Mouse (Mus musculus) frontal cortex, postnatal 36 days (tissue): Measurements from ENCODE around the gene Zfp423.

Source experiments
- DNase-seq, 2 experiments: peaks; one replicate each; pipeline ENCODE4 v3.0.0; 2022; ENCODE audit warnings: low spot score in 2 of 2

The Zfp423 gene

DNA sequence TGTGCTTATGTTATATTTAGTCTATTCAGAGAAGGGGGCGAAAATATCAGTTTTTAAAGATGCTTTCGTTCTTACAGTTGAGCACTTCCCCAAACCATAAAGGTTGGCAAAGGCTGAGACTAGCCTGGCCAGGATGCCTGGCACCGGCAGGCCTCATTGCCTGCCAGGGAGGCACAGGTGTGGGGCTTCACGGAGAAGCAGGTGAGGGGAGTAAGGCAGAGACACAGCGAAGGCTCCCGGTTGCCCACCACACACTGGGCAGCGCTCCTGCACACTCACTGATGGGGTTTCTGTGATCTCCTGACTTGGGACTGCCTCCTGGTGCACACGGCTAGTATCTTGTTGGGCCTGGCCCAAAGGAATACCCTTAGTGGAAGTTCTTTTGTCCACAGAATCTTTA is 294.1 kb downstream of the Zfp423 start:
- no peak for DNase-seq

DNA sequence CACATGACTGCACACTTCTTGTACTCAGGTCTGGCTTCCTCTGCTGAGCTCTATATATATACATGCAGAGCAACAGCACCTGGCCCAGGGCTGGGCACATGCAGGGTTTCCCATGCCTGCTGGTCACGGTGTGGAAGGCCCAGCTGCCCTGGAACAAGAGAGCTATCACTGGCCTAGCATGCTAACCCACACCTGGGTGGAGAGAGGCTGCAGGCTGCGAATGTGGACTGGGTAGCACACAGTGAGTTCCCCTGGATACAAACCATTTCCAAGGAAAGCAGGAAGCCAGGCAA is 295.2 kb downstream of the Zfp423 start:
- DNase-seq = no peak

DNA sequence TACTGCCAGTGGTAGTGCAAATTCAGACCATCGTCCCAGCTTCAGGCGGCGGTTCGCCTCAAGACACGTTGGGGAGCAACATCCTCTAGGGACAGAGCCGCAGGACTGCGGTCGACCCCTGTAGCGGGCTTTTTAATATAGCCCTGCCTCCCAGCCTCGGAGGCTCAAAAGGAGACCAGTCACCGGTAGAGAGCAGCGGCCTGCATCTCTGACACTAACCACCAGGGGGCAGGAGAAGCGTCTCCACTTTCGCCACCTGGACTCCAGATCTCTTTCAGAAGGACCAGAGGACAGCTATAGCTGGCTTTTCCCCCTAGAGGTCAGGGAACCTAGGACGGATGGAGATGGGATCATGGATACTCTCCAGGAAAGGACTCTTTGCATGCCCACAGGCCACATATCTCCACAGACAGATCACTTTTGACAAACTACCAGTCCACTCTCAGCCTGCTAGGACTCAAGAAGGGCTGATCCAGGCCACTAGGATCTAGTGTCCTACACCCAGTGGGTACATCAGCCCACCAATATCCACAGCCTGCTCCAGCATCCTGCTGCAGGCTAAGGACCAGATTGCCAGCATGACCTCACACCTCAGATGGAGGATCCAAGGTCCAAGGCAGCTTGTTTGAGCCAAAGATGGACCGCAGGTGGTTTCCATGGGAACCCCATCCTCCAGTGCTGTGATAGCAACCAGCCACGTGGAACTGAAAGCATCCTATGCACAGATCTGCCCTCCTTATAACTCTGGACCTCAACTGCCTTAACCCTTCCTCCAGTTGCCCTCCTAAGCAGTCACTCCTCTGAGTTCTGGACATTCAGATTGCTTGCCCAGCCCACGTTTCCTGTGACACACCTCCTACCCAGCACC is 295.8 kb downstream of the Zfp423 start:
- DNase-seq = peak; percentile 85 to 91

DNA sequence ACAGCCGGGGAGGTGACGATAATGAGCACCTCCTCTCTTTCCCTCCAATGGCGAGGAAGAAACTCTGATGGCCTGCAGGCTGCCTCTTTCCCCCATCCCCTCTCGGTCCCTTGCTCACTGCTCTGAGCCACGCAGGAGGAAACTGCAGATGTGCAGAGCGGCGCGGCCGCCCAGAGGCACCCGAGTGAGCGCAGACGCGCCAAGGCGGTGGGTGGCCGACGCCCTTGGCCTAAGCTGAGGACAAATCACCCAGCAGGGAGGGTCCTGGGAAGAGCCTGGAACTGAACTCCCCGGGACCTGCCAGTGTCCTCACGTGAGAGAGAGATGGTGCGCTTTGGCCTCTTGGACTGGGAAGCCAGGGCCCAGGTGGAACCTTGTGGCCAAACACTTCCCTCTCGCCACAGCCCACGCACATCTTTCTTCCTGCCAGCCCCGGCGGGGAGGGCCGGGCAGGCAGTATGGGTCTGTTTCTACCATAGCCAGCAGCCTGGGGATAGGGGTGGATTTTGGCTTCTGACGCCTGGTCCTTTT is 296.5 kb downstream of the Zfp423 start:
- no peak for DNase-seq

DNA sequence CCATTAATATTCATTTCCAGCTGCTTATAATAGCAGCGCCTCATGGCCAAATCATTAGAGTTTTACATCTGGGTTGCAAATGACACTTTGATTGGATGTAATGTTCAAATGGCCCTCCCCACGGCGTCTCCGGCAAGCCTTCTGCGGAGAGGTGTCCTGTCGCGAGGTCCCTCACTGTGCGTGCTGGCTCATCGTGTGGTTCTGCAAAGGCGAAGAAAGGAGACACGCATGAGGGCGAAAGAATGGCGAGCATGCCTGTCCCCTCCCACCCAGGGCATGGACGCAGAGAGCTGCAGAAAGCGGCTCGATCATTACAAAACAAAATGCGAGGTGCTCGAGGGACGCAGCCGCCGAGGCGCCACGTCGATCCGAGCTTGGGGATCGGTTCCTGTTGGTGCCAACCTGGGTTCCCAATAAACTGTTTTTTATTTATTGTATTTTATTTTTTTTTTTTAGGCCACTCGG is 297.1 kb downstream of the Zfp423 start:
- no peak for DNase-seq

DNA sequence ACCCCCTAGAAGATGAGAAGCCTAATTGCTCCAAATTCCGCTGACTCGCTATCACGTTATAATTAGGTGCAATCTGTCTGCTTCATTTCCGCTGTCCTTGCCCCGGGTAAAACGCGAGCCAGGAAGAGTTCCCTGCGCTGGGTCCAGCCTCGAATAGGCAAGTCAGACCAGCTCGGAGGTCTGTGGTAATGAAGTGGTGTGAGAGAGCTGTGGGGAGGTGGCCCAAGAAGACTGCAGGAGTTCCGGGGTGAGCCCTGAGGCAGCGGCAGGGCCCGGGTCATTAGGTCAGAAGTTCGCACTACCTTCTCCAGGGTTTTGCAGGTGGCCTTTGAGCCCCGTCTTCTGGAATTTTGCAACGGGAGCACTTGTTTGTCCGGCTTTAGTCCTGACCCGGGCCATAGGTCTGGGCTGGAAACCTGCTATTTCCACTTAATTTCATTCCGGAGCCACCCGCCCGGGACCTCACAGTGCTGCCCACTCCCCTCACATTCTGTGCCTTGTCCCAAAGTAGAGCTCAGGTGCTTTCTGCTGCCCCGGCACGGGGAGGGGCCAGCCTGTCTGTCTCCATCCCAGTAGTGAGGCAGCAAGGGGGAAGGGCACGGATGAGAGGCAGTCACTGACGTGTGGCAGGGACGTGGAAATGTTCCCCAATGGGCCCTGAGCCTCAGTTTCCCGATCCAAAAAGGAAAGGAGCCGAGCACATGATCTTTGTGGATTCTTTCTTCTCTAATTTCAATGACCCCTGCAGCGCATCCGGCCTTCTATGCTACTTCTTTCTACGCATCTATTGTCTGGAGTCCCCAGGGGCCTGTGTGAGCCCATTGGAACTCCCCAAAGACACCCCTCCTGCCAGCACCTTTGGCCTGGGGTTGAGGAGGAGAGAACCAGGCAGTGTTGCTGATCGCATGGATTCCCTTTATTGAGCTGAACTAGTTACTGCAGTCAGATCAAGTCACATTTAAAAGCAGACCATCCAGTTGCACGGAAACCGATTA is 298.2 kb downstream of the Zfp423 start:
- no peak for DNase-seq

DNA sequence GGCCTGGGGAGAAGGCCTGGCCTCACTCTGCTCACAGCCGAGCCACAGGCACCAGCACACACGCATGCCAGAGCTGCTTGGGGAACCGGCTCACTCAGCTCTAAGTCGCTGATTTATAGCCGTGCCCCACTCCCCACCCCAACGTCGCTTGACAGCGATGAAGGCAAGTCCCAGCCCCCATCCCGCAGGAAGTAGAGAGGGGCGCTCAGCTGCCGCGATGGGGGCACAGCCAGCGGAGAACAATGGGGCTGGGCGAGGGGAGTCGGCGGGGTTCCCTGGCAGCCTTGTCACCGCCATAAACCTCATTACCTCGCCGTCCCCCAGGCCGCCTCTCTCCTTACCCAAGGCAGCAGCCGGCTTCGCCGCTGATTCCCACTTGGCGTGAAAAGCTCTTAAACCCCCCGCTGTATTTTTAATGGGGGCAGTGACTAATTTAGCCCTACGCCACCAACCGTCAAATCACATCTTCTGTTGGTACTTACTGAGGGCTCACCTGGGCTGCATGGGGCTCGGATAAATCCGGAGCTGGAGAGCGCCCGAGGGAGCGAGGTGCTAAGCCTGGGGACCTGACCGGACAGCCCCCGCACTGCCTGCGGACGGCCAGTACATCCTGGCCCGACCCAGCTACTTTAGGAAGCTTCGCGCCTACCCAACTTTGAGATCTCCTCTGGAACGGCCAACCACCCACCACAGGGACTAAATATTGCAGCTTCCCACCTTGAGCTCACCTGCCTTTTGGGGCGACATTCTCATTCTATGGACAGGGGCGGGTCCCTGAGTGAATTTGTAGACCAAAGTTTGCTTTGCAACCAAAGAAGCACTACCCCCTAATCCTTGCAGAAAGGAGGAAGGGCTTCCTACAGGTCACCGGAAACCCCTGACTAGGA is 299.1 kb downstream of the Zfp423 start:
- no peak for DNase-seq

DNA sequence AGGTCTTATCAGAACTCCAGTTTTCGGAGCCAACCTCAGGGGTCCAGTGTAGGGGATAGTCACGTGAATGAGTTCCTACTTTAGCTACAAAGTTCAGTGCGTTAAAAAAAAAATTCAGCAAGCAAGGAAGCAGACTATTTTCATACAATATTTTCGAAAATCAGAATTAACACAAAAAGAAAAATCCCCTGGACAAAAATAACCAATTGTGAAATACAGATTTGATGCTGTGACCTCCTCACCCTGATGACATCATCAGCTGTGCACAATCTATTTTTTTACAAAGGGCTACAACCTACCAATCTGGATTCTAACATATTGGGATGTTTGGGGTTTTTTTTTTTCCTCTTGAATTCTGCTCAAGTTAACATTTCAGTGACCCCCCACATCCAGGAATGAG is 301.9 kb downstream of the Zfp423 start:
- DNase-seq = no peak

DNA sequence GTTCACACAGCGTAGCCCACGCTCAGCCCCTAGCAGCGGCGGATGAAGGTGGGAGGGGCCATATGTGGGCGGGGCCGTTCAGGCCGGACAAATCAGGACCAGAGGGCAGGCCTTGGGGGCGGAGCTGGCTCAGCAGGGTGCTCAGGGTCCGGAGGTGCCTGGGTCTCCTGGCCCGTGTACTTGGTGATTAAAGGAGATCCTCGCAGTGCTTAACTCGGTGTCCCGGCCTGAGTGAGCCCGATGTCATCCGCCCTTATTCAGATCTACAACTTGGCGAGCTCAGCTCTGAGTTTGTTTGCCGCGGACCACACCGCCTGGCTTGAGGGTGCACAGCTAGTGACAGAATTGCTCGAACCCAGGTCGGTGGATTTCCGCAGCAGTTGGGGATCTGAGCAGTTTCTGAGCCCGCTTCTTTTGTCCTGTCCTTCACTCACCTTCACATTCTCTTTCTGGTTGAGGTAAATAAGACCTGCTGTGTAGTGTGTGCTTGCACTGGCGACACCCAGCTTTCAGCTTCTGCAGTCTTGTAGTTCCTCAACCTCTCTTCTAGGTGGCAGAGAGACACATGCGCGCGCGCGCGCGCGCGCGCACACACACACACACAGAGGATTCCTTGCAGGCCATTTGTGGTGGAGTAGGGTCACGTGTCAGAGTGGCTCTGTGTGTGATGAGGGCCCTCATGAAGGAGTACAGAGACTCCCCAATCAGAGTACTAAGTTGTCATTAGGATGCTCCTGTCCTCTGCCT is 302.7 kb downstream of the Zfp423 start:
- DNase-seq = no peak

DNA sequence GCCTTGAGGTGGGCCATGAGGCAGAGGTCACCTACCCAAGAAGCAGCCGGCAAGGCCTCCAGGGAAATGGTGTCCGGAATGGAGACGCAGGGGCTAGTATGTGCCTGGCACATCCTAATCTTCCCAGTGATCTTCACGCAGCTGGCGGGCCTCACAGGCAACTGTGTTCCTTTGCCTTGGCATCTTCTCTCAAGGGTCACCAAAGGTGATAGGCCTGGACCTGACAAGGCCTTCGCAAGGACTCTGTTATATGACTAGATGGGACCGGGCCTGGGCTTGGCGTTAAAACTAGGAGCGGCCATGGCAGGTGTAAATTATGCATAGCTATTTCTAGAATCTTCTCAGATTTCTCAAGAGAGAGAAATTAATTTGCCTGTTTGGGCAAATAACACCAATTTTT is 303.4 kb downstream of the Zfp423 start:
- no peak for DNase-seq

DNA sequence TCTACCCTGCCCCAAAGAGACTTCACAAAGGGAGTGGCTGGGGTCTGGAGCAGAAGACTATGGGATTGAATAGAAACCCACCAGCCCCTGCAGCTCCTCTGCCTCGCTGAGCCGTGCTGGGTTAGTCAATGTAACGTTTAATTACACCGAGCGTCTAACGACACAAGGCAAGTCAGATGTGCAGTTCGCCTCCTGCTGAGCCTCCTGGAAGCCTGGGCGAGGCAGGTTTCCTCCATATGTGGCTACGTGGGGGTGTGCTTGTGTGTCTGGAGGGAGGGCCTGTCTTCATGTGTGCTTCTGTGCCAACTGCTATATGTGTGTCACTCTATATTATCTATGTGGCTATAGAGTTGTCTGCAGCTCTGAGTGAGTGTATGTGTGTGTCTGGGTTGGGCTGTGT is 311.6 kb downstream of the Zfp423 start:
- DNase-seq = no peak

DNA sequence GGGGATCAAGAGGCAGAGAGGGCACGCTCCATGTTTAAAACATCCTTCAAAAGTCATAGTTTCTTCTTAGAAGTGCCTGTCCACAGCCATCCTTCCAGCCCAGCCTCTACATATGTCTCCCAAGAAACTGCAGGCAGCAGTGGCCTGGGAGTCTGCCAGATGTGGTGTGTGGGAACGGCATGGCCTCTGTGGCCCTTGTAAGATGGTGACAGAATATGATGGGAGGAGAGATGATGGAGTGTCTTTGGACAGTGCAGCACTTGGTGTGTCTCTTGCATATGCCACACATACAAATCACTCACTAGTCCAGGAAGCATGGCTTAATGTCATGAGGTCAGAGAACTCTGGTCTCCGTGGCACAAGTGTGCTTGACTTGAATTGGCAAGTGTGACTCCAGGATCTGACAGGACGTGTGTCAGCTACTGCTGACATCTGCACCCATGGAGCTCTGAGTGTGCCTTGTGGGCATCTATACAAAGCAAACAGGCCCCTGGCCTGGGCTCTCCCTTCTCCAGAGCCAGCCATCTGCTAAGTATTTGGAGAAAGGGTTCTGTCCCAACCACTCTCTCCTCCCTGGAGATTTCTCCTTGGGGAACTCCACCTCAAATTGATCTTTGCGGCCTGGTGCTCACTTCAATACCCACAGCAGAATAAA is 313.4 kb downstream of the Zfp423 start:
- no peak for DNase-seq

DNA sequence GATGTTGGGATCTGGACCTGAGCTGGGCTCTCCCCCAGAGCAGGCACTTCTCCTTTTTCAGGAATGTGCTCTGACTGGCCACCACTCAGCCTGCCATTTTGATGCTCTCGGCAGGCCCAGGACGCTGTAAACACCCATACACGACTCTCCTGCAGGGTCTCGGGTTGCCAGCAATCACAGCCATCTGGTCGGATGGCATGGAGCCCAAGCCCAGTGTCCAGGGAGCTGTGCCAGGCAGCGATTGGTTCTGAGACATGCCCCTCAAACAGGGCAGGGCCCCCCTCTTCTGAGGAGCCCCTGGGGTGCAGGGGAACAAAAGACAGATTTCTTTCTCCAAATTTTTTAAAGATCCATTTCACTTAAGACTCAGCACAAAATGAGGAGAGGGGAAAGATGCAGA is 314.0 kb downstream of the Zfp423 start:
- DNase-seq = no peak

DNA sequence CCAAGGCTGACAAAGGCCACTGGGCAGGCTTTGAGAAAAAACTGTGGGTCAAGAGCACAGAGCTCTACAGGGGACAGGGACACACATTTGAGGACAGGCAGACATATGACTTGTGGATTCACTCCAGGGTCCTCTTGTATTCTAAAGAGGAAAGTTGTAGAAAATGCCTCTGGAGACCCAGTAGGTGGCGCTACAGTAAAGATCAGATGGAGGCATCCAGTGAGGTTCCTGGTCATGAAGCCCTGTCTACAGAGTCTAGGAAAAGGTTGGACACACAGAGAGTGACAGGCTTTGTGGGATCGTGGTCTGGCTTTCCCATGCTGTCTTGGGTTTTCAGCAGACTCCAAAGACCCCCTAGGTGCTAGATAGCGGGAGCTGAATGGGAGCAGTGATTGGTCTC is 318.5 kb downstream of the Zfp423 start:
- DNase-seq = no peak

DNA sequence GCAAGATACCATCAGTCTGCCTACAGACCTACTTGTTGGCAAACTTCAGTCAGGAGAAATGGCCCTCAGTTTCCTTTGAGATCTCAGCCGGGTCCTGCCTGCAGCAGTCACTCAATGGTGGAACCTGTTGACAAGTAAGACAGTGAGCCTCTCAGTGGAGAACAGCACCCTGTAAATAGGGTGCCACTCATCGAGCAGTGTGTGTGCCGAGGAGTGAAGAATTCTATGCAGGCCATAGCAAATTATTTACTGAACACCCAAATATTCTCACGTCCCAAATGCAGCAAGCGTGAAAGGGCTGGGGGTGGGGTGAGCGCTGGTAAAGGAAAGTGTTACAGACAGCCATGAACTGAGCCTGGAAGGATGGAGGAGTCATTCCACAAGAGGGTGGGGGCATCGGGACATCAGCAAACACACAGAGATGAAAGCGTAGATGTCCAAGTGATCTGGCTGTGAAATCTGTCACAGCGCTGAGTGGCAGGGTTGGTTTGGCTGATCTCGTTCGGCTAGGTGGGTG is 323.1 kb downstream of the Zfp423 start:
- no peak for DNase-seq

DNA sequence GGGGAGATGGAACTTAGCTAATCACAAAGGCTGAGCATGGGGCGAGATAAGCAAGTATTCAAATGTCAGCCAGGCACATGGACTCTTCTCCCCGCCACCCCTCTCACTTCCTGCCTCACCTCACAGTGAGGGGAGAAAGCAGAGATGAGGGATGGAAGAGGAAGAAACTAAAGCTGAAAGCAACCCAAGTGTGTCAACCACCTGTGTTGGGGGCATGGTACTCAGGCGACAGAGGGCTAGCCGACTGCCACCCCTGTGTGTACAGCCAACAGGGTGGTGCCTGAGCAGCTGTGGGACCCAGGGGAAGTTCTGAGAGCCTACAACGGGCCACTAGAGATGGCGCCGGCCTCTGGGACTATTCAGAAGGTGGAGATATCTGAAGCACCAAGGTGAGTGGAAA is 327.6 kb downstream of the Zfp423 start:
- DNase-seq = no peak

DNA sequence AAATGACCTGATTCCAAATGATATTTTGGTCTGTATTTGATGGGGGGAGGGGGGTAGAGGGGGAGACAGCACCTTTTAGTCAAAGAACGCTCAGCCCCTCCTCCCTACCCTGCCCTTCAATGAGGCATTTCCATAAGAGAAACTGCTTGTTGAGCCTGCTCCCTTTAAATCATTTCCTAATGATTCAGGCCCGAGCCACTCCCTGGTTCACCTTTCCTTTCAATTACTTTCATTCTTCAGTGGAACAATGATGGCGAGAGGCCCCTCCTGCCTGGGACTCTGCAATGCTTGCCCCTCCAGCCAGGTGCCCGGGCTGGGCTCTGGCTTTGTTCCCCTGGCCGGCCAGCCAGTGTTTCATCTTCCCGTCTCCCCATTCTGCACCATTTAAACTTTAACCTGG is 329.7 kb downstream of the Zfp423 start:
- DNase-seq = no peak

DNA sequence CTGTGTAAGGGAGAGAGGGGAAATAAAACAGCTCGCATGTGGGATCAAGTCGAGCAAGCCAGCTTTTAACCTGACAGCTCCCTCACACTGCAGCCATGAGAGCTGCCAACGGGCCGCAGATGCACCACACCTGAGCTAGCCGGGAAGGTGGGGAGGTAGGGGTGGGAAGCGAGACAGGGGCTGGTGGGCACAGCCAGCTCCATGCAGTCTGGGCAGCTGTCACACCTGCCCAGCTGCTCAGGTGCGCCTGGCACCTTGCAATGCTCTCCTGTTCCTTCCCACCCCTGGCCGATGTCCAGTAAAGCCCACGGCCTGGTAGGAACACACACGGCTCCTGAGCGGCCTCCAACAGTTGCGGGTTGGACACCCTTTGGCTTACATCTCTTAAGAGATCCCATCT is 338.2 kb downstream of the Zfp423 start:
- no peak for DNase-seq

DNA sequence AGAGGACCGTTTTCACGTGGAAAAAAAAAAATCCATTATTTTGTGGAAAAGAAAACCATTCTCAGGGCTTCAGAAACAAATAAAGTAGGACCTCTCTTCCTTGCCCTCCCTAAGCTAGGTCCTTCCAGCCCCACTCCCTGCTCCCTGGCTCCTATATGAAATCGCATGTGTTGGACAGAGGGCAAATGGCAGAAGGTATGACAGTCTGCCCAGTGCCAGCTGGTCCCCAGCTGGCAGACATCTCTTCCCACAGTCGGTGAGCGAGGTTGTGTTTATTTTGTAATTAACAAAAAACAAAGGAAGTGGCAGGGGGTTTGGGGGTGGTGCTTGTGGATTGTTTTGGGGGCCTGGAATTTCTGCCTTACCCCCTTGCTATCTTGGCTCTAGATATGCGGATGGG is 339.2 kb downstream of the Zfp423 start:
- DNase-seq = no peak

DNA sequence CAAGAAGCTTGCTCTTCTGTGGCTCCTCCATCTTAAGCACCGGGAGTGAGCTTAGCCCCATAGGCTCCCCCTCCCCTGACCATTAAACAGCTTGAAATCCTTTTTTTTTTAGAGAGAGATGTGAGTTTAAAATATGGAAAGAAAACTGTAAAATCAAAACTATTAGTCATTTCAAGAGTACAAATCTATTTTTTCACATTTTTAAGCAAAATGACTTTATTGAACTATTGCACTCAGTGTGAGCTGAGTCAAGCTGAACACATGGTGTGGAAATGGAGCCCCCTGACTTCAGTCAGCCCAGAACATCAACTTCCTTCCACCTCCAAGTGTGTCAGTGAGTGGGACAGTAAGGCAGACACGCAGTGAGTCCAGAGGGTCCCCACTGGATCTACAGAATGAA is 339.9 kb downstream of the Zfp423 start:
- no peak for DNase-seq
